Mouse (Mus musculus) midbrain, embryonic 11.5 days (tissue): ENCODE measurements around the gene Syt8. TPM values are rescaled to one million over a fixed set of nuclear protein-coding genes. Genes with fewer than 3 reads are reported as not detected.

Experiments
- ATAC-seq: fragments of 200-750 bp; cut with Nextera tagmentation; 2 replicates; pipeline ENCODE4 v1.8.0; 2017; ENCODE audit warnings: moderate TSS enrichment, moderate library complexity; ENCODE audit not compliant: low FRiP score
- DNase-seq: peaks from one replicate; pipeline ENCODE4 v3.0.0; 2015; ENCODE audit warnings: low spot score; ENCODE audit errors: missing footprints
- H3K27ac ChIP-seq: fragments of 300-500 bp; sonication (generic); 2 replicates; pipeline ENCODE4 v1.5.1; 2014; ENCODE audit warnings: low read depth, low read length
- H3K27me3 ChIP-seq: fragments of 300-500 bp; sonication (generic); 2 replicates; pipeline ENCODE4 v1.6.1; 2014; ENCODE audit warnings: mild to moderate bottlenecking, low read length, moderate library complexity, mixed read lengths; ENCODE audit not compliant: control insufficient read depth, insufficient read depth
- H3K36me3 ChIP-seq: fragments of 300-500 bp; sonication (generic); 2 replicates; pipeline ENCODE4 v1.6.1; 2014; ENCODE audit warnings: mild to moderate bottlenecking, low read length, moderate library complexity, mixed read lengths; ENCODE audit not compliant: control insufficient read depth, insufficient read depth
- H3K4me1 ChIP-seq: fragments of 300-500 bp; sonication (generic); 2 replicates; pipeline ENCODE4 v1.6.1; 2014; ENCODE audit warnings: low read length; ENCODE audit not compliant: control insufficient read depth, insufficient read depth
- H3K4me2 ChIP-seq: fragments of 300-500 bp; sonication (generic); 2 replicates; pipeline ENCODE4 v1.6.1; 2014; ENCODE audit warnings: mild to moderate bottlenecking, moderate library complexity
- H3K4me3 ChIP-seq: fragments of 300-500 bp; sonication (generic); 2 replicates; pipeline ENCODE4 v1.5.1; 2014; ENCODE audit warnings: low read depth, low read length
- H3K9ac ChIP-seq: fragments of 300-500 bp; sonication (generic); 2 replicates; pipeline ENCODE4 v1.6.1; 2014; ENCODE audit warnings: low read length
- H3K9me3 ChIP-seq: fragments of 300-500 bp; sonication (generic); 2 replicates; pipeline ENCODE4 v1.6.1; 2016; ENCODE audit warnings: low read length; ENCODE audit not compliant: control insufficient read depth
- WGBS: fragments of 180-500 bp; shearing (Covaris S2); extraction: QIAGEN DNeasy Blood & Tissue Kit; methylation state at CpG from one replicate; pipeline ENCODE4 v1.1.7; 2014; 5-methylcytosine and 5-hydroxymethylcytosine counted together
- polyA plus RNA-seq: library from polyadenylated mRNA; unstranded; fragments of >200 nt; fragmentation: Nextera tagmentation; extraction: Ambion mirVana; gene quantifications from 2 replicates; pipeline ENCODE4 v1.2.1, GENCODE M21; 2014

Gene Syt8
- polyA plus RNA-seq, 1 experiment from 2014 or later, result not detected

- no peak overlapping the region for H3K4me3 ChIP-seq
- WGBS, result 83% methylated on average over 14 of the region's 14 CpGs
- no peaks in the 10 kb centered on the region for H3K4me1 ChIP-seq
- DNase-seq (no peak), ATAC-seq (no peak)
- H3K9ac ChIP-seq, result no peak overlapping the region
- H3K27me3 ChIP-seq, result no peaks in the 10 kb centered on the region
- no peak overlapping the region for H3K4me2 ChIP-seq
- H3K36me3 ChIP-seq, result no peaks in the 10 kb centered on the region
- H3K9me3 ChIP-seq, result no peaks in the 10 kb centered on the region
- H3K27ac ChIP-seq, result no peak overlapping the region
Observed at GRCm38 (mm10) chr7:142439966-142440365, 5.3 kb downstream of the Syt8 start.

DNA sequence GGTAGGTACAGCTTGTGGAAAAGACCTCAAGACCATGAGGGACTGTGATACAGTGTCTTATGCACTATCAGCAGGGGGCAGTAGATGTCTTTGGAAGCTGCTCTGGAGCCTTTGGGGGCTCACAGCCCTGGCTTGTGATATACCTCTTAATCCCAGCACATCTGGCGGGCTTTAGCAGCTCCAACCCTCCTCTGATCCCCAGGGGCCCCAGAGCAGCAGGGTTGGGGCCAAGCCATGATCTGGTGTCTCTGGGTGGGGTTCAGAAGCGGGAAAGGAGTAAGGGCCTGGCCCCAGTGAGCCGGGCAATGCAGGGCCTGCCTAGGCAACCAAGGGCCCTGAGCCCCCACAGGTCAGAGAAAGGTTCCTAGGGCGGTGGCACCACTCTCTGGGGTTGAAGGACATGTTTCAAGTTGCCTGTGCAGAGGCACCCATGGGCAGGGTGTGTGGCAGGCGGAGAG is 6.0 kb downstream of the Syt8 start:
- 0 out of 2 replicates have a peak overlapping the region, but pooled peaks have one; percentile 12 for H3K9ac ChIP-seq
- peak; percentile 66; the same call in 1 of the 2 replicates for ATAC-seq

DNA sequence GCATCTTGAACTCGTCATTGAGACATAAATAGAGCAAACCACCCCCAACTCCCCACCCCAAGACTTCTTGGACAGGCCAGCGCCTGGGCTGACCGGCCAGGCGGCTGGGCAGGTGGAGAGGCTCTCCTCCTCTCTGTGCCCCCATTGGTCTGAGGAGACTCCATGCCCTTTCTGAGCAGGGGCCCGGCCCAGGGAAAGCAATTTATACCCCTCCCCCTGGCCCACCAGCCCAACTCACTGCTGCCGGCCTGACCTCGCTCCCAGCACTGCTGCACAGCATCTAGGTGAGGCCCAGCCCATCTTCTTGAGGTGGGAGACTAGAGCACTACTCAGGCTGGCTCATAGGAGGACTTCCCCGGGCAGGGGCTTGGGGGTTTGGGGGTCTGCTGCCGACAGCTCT is 6.9 kb downstream of the Syt8 start, which contains the start of gene Tnni2:
Tnni2 (plus strand) TSS at position 224 of the 400 bp plus-strand sequence.
- Histone ChIP-seq H3K4me1 (no peaks in the 10 kb centered on the region), H3K36me3 (no peaks in the 10 kb centered on the region), H3K27me3 (no peaks in the 10 kb centered on the region), H3K4me3 (no peak within 1 kb of the TSS), H3K4me2 (no peak within 1 kb of the TSS), H3K9me3 (no peaks in the 10 kb centered on the region), H3K27ac (no peak within 1 kb of the TSS), H3K9ac (0 out of 2 replicates have a peak within 1 kb of the TSS, but pooled peaks have one; percentile 12)
- ATAC-seq, result no peak
- DNase-seq, result no peak
- 82% methylated on average over 9 of the region's 9 CpGs for WGBS

More for the DNA sequence above, 6.0 kb downstream of the Syt8 start:
- Histone ChIP-seq H3K27me3 (no peaks in the 10 kb centered on the region), H3K36me3 (no peaks in the 10 kb centered on the region), H3K9me3 (no peaks in the 10 kb centered on the region), H3K4me1 (no peaks in the 10 kb centered on the region), H3K4me2 (no peak overlapping the region), H3K4me3 (no peak overlapping the region), H3K27ac (no peak overlapping the region)
- 53% methylated on average over 5 of the region's 5 CpGs for WGBS
- DNase-seq, result peak; percentile 87

DNA sequence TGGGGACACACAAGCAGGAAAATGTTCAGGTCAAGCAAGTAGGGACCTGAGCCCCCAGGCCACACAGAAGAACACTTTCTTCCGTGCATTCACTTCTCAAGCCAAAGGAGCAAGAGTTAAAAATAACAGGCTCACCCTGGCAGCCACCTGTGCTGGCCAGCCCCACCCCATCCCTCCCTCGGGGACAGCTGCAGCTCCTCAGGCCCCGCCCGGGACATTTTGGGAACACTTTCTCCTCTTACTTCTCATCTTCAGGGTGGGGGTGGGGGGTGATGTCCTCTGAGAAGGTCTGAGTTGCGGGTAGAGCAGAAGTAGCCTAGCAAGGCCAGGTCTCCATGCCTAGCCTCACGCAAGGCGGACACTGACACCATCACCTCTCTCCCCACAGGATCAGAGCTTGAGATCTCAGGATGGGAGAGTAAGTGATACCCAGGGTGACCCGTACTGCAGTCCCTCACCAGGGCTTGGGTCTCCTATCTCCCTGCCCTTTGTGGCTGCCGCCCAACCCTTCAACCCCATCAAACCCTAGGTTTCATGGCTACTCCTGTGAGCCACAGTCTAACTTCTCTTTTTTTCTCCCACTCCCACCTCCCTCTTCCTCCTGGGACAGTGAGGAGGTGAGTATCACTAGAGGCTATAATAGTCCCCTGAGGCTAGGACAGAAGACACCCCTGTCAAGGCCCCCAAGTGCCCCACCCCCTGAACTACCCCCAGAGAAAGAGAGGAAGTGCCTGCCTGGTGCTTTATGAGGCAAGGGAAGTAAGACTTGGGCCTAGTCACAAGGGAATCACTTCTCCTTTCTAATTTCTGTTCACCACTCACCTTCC is 7.6 kb downstream of the Syt8 start:
- H3K36me3 ChIP-seq, result no peaks in the 10 kb centered on the region
- no peak overlapping the region for H3K4me3 ChIP-seq
- H3K27me3 ChIP-seq, result no peaks in the 10 kb centered on the region
- H3K27ac ChIP-seq, result no peak overlapping the region
- WGBS, result 77% methylated on average over 9 of the region's 9 CpGs
- H3K9me3 ChIP-seq, result no peaks in the 10 kb centered on the region
- DNase-seq (no peak), ATAC-seq (no peak)
- no peak overlapping the region for H3K9ac ChIP-seq
- H3K4me1 ChIP-seq, result no peaks in the 10 kb centered on the region
- no peak overlapping the region for H3K4me2 ChIP-seq

GRCm38 (mm10) chr7:142442908-142443420 is 8.3 kb downstream of the Syt8 start:
- H3K9ac ChIP-seq, result no peak overlapping the region
- no peaks in the 10 kb centered on the region for H3K27me3 ChIP-seq
- H3K4me3 ChIP-seq, result no peak overlapping the region
- H3K36me3 ChIP-seq, result no peaks in the 10 kb centered on the region
- H3K9me3 ChIP-seq, result no peaks in the 10 kb centered on the region
- ATAC-seq, result no peak
- no peak overlapping the region for H3K27ac ChIP-seq
- WGBS, result 91% methylated on average over 7 of the region's 7 CpGs
- H3K4me1 ChIP-seq, result no peaks in the 10 kb centered on the region
- no peak for DNase-seq
- H3K4me2 ChIP-seq, result no peak overlapping the region

- DNase-seq (no peak), ATAC-seq (no peak)
- Histone ChIP-seq H3K9ac (no peak overlapping the region), H3K9me3 (no peaks in the 10 kb centered on the region), H3K27me3 (no peaks in the 10 kb centered on the region), H3K4me3 (no peak overlapping the region), H3K4me1 (no peaks in the 10 kb centered on the region), H3K4me2 (no peak overlapping the region), H3K36me3 (no peaks in the 10 kb centered on the region), H3K27ac (no peak overlapping the region)
- WGBS, result 86% methylated on average over 5 of the region's 5 CpGs
Observed at GRCm38 (mm10) chr7:142443474-142443873, 8.8 kb downstream of the Syt8 start.

GRCm38 (mm10) chr7:142444171-142444570 is 9.5 kb downstream of the Syt8 start:
- H3K4me2 ChIP-seq, result no peak overlapping the region
- H3K27ac ChIP-seq, result no peak overlapping the region
- no peak overlapping the region for H3K4me3 ChIP-seq
- no peak for ATAC-seq
- no peaks in the 10 kb centered on the region for H3K4me1 ChIP-seq
- H3K9ac ChIP-seq, result no peak overlapping the region
- no peaks in the 10 kb centered on the region for H3K27me3 ChIP-seq
- 88% methylated on average over 6 of the region's 6 CpGs for WGBS
- no peaks in the 10 kb centered on the region for H3K9me3 ChIP-seq
- H3K36me3 ChIP-seq, result no peaks in the 10 kb centered on the region
- no peak for DNase-seq

DNA sequence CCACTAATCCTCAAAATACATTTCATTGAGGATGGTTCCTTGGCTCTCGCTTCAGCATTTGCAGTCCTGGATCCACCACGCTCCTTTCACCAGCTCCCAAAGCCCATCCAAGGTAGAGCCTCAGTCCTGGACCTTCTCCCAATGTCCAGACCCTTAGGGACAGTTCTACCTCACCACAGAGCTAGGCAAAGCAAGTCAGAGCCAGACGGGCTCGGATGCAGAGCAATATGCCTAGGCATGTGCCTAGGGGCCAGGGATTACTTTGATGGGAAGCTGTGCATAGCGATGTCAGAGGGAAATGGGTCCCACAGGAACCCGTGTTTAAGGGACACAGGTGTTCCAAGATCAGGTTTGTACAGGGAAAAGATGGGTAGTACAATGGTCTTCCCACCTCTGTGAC is 10.7 kb downstream of the Syt8 start:
- no peaks in the 10 kb centered on the region for H3K36me3 ChIP-seq
- H3K4me2 ChIP-seq, result no peak overlapping the region
- H3K9ac ChIP-seq, result no peak overlapping the region
- no peaks in the 10 kb centered on the region for H3K27me3 ChIP-seq
- H3K9me3 ChIP-seq, result no peaks in the 10 kb centered on the region
- 91% methylated on average over 6 of the region's 6 CpGs for WGBS
- no peak for DNase-seq
- no peaks in the 10 kb centered on the region for H3K4me1 ChIP-seq
- no peak overlapping the region for H3K4me3 ChIP-seq
- ATAC-seq, result no peak
- no peak overlapping the region for H3K27ac ChIP-seq

DNA sequence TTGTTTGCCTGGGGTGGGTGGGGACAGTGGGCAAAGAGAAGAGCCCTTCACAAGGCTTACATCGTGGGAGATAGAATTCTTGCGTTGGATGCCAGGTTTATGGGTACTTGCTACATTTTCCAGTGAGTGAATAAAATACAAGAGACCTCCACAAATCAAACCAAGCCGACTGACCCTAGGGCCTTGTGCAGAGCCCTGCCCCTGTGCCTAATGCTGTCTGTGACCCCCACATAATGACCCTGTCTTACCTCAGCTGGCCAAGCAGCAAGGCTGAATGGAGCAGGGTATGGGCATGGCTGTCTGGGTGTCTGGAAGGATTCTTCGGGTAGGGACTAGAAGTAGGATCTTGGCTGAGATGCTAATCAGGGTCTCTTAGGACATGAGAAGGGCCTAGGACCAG is 11.6 kb downstream of the Syt8 start:
- WGBS, result 93% methylated on average over 4 of the region's 4 CpGs
- H3K4me1 ChIP-seq, result no peaks in the 10 kb centered on the region

More for the DNA sequence above, 11.6 kb downstream of the Syt8 start:
- no peak for DNase-seq
- no peak overlapping the region for H3K4me2 ChIP-seq
- no peak overlapping the region for H3K9ac ChIP-seq
- no peak for ATAC-seq
- H3K27me3 ChIP-seq, result no peaks in the 10 kb centered on the region
- H3K4me3 ChIP-seq, result no peak overlapping the region
- H3K27ac ChIP-seq, result no peak overlapping the region
- no peaks in the 10 kb centered on the region for H3K9me3 ChIP-seq
- no peaks in the 10 kb centered on the region for H3K36me3 ChIP-seq
